Mouse (Mus musculus): ENCODE data around the gene Ap3b1. TPM values are rescaled to one million over a fixed set of nuclear protein-coding genes. Genes with fewer than 3 reads are reported as not detected.

Gene Ap3b1
- polyA plus RNA-seq, 1 experiment from 2014 or later: 39.4 TPM

DNA sequence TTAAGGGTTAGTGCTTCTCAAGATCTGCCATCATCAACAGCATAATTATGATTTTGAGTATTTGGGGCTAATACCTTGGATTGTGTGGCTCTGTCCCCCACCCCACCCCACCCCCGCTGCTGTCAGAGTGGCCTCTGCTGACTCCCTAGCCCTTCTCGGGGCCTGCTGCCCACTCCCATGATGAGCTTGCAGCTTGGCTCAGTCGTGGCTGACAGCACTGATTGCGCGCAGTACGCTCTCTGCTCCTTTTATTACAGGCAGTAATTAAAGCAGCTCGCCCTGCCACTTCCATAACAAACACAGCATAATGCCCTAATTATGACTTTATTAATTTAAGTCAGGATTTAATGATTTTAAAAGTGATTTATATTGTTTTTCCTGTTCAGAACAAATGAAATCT is 121.5 kb downstream of the Ap3b1 start:
- Histone ChIP-seq H3K4me3 (ENCODE audit: low read depth, low read length) (no peak overlapping the region), H3K9me3 (ENCODE audit: control insufficient read depth, low read length) (no peaks in the 10 kb centered on the region; the same call in 1 of the 2 replicates), H3K4me1 (ENCODE audit: control insufficient read depth, insufficient read depth, low read length) (no peaks in the 10 kb centered on the region), H3K27me3 (ENCODE audit: control insufficient read depth, insufficient read depth, low read length) (no peaks in the 10 kb centered on the region), H3K27ac (replicated peaks; ENCODE audit: low read depth, low read length) (no peak overlapping the region), H3K9ac (ENCODE audit: low read length) (no peak overlapping the region), H3K4me2 (ENCODE audit: low read depth, severe bottlenecking) (no peak overlapping the region), H3K36me3 (ENCODE audit: control insufficient read depth, insufficient read depth, low read length) (peaks cover 9% of the 10 kb centered on the region; the same call in 1 of the 2 replicates)
- ATAC-seq (ENCODE audit: insufficient number of reproducible peaks, low FRiP score, low TSS enrichment, low read depth) (no peak), DNase-seq (ENCODE audit: low spot score) (no peak)
- WGBS: 42% methylated on average over 7 of the region's 7 CpGs

GRCm38 (mm10) chr13:94490684-94491083 is 131.9 kb downstream of the Ap3b1 start:
- ATAC-seq (ENCODE audit: insufficient number of reproducible peaks, low FRiP score, low TSS enrichment, low read depth) (no peak), DNase-seq (ENCODE audit: low spot score) (no peak)
- no peak overlapping the region for H3K9ac ChIP-seq (ENCODE audit: low read length)
- 97% methylated on average over 3 of the region's 3 CpGs for WGBS
- no peaks in the 10 kb centered on the region for H3K27me3 ChIP-seq (ENCODE audit: control insufficient read depth, insufficient read depth, low read length)
- H3K4me1 ChIP-seq (ENCODE audit: control insufficient read depth, insufficient read depth, low read length): no peaks in the 10 kb centered on the region
- H3K27ac ChIP-seq (replicated peaks; ENCODE audit: low read depth, low read length): no peak overlapping the region
- H3K36me3 ChIP-seq (ENCODE audit: control insufficient read depth, insufficient read depth, low read length): peaks cover 3% of the 10 kb centered on the region; the same call in 1 of the 2 replicates
- no peak overlapping the region for H3K4me3 ChIP-seq (ENCODE audit: low read depth, low read length)
- no peaks in the 10 kb centered on the region for H3K9me3 ChIP-seq (ENCODE audit: control insufficient read depth, low read length)
- H3K4me2 ChIP-seq (ENCODE audit: low read depth, severe bottlenecking): no peak overlapping the region

DNA sequence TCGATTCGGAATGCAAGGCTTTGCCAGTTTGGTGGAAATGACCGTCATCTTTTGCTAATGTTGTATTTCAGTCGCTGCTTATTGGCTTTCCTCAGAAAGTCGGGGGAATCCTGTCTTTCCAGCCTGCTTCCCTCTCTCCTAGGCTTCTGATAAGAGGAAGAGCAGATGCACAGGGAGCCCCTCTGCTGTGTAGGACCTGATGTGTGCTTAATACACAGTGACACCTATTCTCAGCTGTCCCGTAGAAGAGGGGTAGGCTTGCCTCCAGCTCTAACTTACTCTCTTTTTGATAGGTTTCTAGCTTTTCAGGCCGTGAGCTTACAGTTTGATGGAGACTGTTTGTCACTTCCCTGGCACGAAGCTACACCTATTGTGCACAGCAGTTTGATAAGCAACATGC is 132.4 kb downstream of the Ap3b1 start:
- no peak overlapping the region for H3K27ac ChIP-seq (replicated peaks; ENCODE audit: low read depth, low read length)
- no peaks in the 10 kb centered on the region for H3K9me3 ChIP-seq (ENCODE audit: control insufficient read depth, low read length)
- no peaks in the 10 kb centered on the region for H3K27me3 ChIP-seq (ENCODE audit: control insufficient read depth, insufficient read depth, low read length)
- H3K4me3 ChIP-seq (ENCODE audit: low read depth, low read length): no peak overlapping the region
- no peak overlapping the region for H3K4me2 ChIP-seq (ENCODE audit: low read depth, severe bottlenecking)
- H3K9ac ChIP-seq (ENCODE audit: low read length): no peak overlapping the region
- H3K4me1 ChIP-seq (ENCODE audit: control insufficient read depth, insufficient read depth, low read length): no peaks in the 10 kb centered on the region
- WGBS: 85% methylated on average over 8 of the region's 8 CpGs
- DNase-seq (ENCODE audit: low spot score) (no peak), ATAC-seq (ENCODE audit: insufficient number of reproducible peaks, low FRiP score, low TSS enrichment, low read depth) (no peak)
- peaks cover 3% of the 10 kb centered on the region; the same call in 1 of the 2 replicates for H3K36me3 ChIP-seq (ENCODE audit: control insufficient read depth, insufficient read depth, low read length)

GRCm38 (mm10) chr13:94497521-94497920 is 138.8 kb downstream of the Ap3b1 start:
- no peak for ATAC-seq (ENCODE audit: insufficient number of reproducible peaks, low FRiP score, low TSS enrichment, low read depth)
- Histone ChIP-seq H3K27me3 (ENCODE audit: control insufficient read depth, insufficient read depth, low read length) (no peaks in the 10 kb centered on the region), H3K27ac (replicated peaks; ENCODE audit: low read depth, low read length) (no peak overlapping the region), H3K4me3 (ENCODE audit: low read depth, low read length) (no peak overlapping the region), H3K9ac (ENCODE audit: low read length) (no peak overlapping the region), H3K4me1 (ENCODE audit: control insufficient read depth, insufficient read depth, low read length) (no peaks in the 10 kb centered on the region), H3K4me2 (ENCODE audit: low read depth, severe bottlenecking) (no peak overlapping the region), H3K9me3 (ENCODE audit: control insufficient read depth, low read length) (no peaks in the 10 kb centered on the region), H3K36me3 (ENCODE audit: control insufficient read depth, insufficient read depth, low read length) (no peaks in the 10 kb centered on the region; the same call in 1 of the 2 replicates)
- WGBS: 83% methylated on average over 3 of the region's 3 CpGs
- DNase-seq (ENCODE audit: low spot score): no peak

DNA sequence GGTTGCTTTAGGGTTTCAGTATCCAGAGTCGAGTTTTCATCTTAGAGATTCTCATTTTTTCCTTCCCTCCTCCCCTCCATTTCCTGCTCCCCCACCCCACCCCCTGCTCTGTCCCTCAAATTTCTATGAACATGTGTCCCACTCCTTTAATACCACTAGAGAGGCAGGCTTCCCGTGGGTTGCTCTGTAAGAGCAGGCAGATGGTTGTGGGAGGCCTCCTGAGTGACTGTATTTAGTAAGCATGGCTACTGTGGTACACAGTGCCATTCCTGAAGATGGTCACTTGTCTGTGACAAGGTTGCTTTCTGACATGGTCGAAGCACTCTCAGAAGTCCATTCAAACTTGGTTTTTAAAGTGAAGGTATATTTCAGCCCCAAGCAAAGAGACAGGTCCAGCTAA is 147.7 kb downstream of the Ap3b1 start:
- 83% methylated on average over 3 of the region's 3 CpGs for WGBS
- DNase-seq (ENCODE audit: low spot score): no peak
- Histone ChIP-seq H3K4me3 (ENCODE audit: low read depth, low read length) (no peak overlapping the region), H3K9me3 (ENCODE audit: control insufficient read depth, low read length) (no peaks in the 10 kb centered on the region), H3K4me1 (ENCODE audit: control insufficient read depth, insufficient read depth, low read length) (peaks cover 2% of the 10 kb centered on the region; the same call in 1 of the 2 replicates), H3K4me2 (ENCODE audit: low read depth, severe bottlenecking) (no peak overlapping the region), H3K27me3 (ENCODE audit: control insufficient read depth, insufficient read depth, low read length) (no peaks in the 10 kb centered on the region), H3K9ac (ENCODE audit: low read length) (no peak overlapping the region), H3K27ac (replicated peaks; ENCODE audit: low read depth, low read length) (no peak overlapping the region), H3K36me3 (ENCODE audit: control insufficient read depth, insufficient read depth, low read length) (no peaks in the 10 kb centered on the region; the same call in 1 of the 2 replicates)
- no peak for ATAC-seq (ENCODE audit: insufficient number of reproducible peaks, low FRiP score, low TSS enrichment, low read depth)

DNA sequence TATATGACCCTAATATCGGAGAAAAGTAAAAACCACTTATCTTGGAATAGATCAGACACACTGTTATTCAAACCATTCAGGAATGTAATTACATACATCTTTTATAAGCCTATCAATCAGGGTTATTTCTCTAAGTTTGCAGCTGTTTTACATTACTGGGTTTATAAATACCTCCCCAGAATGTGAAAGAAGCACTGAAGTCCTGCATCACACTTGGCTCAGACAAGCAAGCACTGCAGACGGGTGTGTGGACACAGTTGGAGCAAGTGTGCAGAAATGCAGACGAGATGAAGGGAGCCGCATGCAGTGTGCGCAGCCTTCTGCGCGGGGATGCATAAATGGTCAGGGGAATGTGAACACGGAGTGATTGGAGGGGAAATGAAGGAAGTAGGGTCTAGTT is 149.6 kb downstream of the Ap3b1 start:
- Histone ChIP-seq H3K27ac (replicated peaks; ENCODE audit: low read depth, low read length) (no peak overlapping the region), H3K4me2 (ENCODE audit: low read depth, severe bottlenecking) (no peak overlapping the region), H3K9me3 (ENCODE audit: control insufficient read depth, low read length) (no peaks in the 10 kb centered on the region), H3K36me3 (ENCODE audit: control insufficient read depth, insufficient read depth, low read length) (no peaks in the 10 kb centered on the region; the same call in 1 of the 2 replicates), H3K4me1 (ENCODE audit: control insufficient read depth, insufficient read depth, low read length) (peaks cover 2% of the 10 kb centered on the region; the same call in 1 of the 2 replicates), H3K4me3 (ENCODE audit: low read depth, low read length) (no peak overlapping the region), H3K9ac (ENCODE audit: low read length) (no peak overlapping the region), H3K27me3 (ENCODE audit: control insufficient read depth, insufficient read depth, low read length) (no peaks in the 10 kb centered on the region)
- WGBS: 76% methylated on average over 8 of the region's 8 CpGs
- ATAC-seq (ENCODE audit: insufficient number of reproducible peaks, low FRiP score, low TSS enrichment, low read depth): no peak
- DNase-seq (ENCODE audit: low spot score): no peak

- peaks cover 2% of the 10 kb centered on the region; the same call in 1 of the 2 replicates for H3K4me1 ChIP-seq (ENCODE audit: control insufficient read depth, insufficient read depth, low read length)
- no peak for ATAC-seq (ENCODE audit: insufficient number of reproducible peaks, low FRiP score, low TSS enrichment, low read depth)
- WGBS: 78% methylated on average over 10 of the region's 10 CpGs
These were observed 154.5 kb downstream of the Ap3b1 start for GRCm38 (mm10) chr13:94513157-94513767.

GRCm38 (mm10) chr13:94513898-94514297 is 155.1 kb downstream of the Ap3b1 start:
- no peaks in the 10 kb centered on the region for H3K4me1 ChIP-seq (ENCODE audit: control insufficient read depth, insufficient read depth, low read length)
- 87% methylated on average over 9 of the region's 9 CpGs for WGBS
- DNase-seq (ENCODE audit: low spot score): no peak

More at GRCm38 (mm10) chr13:94513157-94513767, 154.5 kb downstream of the Ap3b1 start:
- Histone ChIP-seq H3K27me3 (ENCODE audit: control insufficient read depth, insufficient read depth, low read length) (no peaks in the 10 kb centered on the region), H3K9ac (ENCODE audit: low read length) (no peak overlapping the region), H3K4me3 (ENCODE audit: low read depth, low read length) (no peak overlapping the region), H3K9me3 (ENCODE audit: control insufficient read depth, low read length) (no peaks in the 10 kb centered on the region), H3K4me2 (ENCODE audit: low read depth, severe bottlenecking) (no peak overlapping the region), H3K36me3 (ENCODE audit: control insufficient read depth, insufficient read depth, low read length) (no peaks in the 10 kb centered on the region), H3K27ac (replicated peaks; ENCODE audit: low read depth, low read length) (no peak overlapping the region)
- no peak for DNase-seq (ENCODE audit: low spot score)

DNA sequence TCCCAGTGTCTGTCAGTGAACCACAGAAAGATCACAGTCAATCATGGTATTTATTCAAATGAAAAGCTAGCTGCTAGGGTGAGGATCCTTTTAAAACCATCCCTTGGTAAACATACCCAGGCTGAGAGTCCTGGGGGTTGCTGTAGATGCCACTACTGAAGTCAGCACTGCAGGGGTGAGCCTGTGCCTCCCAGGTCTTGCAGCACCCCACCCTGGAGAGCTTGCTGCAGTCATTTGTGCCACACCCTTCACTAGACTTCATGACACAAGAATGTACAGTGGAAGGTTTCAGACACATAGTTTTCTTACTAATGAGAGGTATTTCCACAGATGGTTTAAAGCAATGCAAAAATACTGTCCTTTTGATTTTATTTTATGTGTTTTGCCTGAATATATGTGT is 156.2 kb downstream of the Ap3b1 start:
- no peaks in the 10 kb centered on the region for H3K9me3 ChIP-seq (ENCODE audit: control insufficient read depth, low read length)
- H3K36me3 ChIP-seq (ENCODE audit: control insufficient read depth, insufficient read depth, low read length): no peaks in the 10 kb centered on the region
- no peaks in the 10 kb centered on the region for H3K4me1 ChIP-seq (ENCODE audit: control insufficient read depth, insufficient read depth, low read length)
- no peak overlapping the region for H3K4me2 ChIP-seq (ENCODE audit: low read depth, severe bottlenecking)
- H3K4me3 ChIP-seq (ENCODE audit: low read depth, low read length): no peak overlapping the region
- no peaks in the 10 kb centered on the region for H3K27me3 ChIP-seq (ENCODE audit: control insufficient read depth, insufficient read depth, low read length)
- no peak overlapping the region for H3K9ac ChIP-seq (ENCODE audit: low read length)
- DNase-seq (ENCODE audit: low spot score) (no peak), ATAC-seq (ENCODE audit: insufficient number of reproducible peaks, low FRiP score, low TSS enrichment, low read depth) (no peak)
- H3K27ac ChIP-seq (replicated peaks; ENCODE audit: low read depth, low read length): no peak overlapping the region

More at GRCm38 (mm10) chr13:94513898-94514297, 155.1 kb downstream of the Ap3b1 start:
- no peak for ATAC-seq (ENCODE audit: insufficient number of reproducible peaks, low FRiP score, low TSS enrichment, low read depth)
- no peak overlapping the region for H3K27ac ChIP-seq (replicated peaks; ENCODE audit: low read depth, low read length)
- H3K36me3 ChIP-seq (ENCODE audit: control insufficient read depth, insufficient read depth, low read length): no peaks in the 10 kb centered on the region
- H3K4me3 ChIP-seq (ENCODE audit: low read depth, low read length): no peak overlapping the region
- no peaks in the 10 kb centered on the region for H3K9me3 ChIP-seq (ENCODE audit: control insufficient read depth, low read length)
- no peak overlapping the region for H3K4me2 ChIP-seq (ENCODE audit: low read depth, severe bottlenecking)
- no peaks in the 10 kb centered on the region for H3K27me3 ChIP-seq (ENCODE audit: control insufficient read depth, insufficient read depth, low read length)
- H3K9ac ChIP-seq (ENCODE audit: low read length): no peak overlapping the region
